Mouse (Mus musculus) left cerebral cortex, adult 6 months (tissue): ENCODE measurements around the gene Sult1b1. TPM values are rescaled to one million over a fixed set of nuclear protein-coding genes. Genes with fewer than 3 reads are reported as not detected.

Experiments
- long read RNA-seq, 2 experiments: library from polyadenylated mRNA; unstranded; transcript quantifications; one replicate each; pipeline ENCODE4 v2.0.0; 2019 to 2020
- polyA plus RNA-seq: library from polyadenylated mRNA; unstranded; fragments of <200 nt; fragmentation: Nextera tagmentation; gene quantifications from 2 replicates; pipeline ENCODE4 v1.2.3, GENCODE M21; 2021

The Sult1b1 gene
- polyA plus RNA-seq = not detected in 2 replicates
- long read RNA-seq, experiment 1 = 0 reads
- long read RNA-seq, experiment 2 = 0 reads

GRCm38 (mm10) chr5:87538111-87538510 is at the start of gene Sult1b1:
Sult1b1 (minus strand) TSS chr5:87538195.

GRCm38 (mm10) chr5:87568845-87569244 is 30.9 kb upstream of the Sult1b1 start, which contains the start of gene Sult1d1:
Sult1d1 (minus strand) TSS chr5:87569027.

GRCm38 (mm10) chr5:87490771-87491170 is 47.2 kb downstream of the Sult1b1 start, which contains the start of gene Ugt2a1:
Ugt2a1 (minus strand) TSS chr5:87490871.

GRCm38 (mm10) chr5:87486706-87487105 is 51.3 kb downstream of the Sult1b1 start, which contains the start of gene Gm43638:
Gm43638 (minus strand) TSS chr5:87486806.

GRCm38 (mm10) chr5:87482160-87482559 is 55.8 kb downstream of the Sult1b1 start, which contains the start of gene Ugt2a2:
Ugt2a2 (minus strand) TSS chr5:87482260.

Other genes starting within 250 kb of the Sult1b1 start
- not detected in 2 replicates for gene Ugt2a3, start 201.0 kb downstream of the Sult1b1 start, polyA plus RNA-seq
- gene Ugt2b38, start 114.0 kb downstream of the Sult1b1 start, polyA plus RNA-seq = not detected in 2 replicates
- not detected in 2 replicates for gene Ugt2a2, start 55.9 kb downstream of the Sult1b1 start, polyA plus RNA-seq
- gene Gm43638, start 51.4 kb downstream of the Sult1b1 start, polyA plus RNA-seq = not detected in 2 replicates
- not detected in 2 replicates for gene Ugt2a1, start 47.3 kb downstream of the Sult1b1 start, polyA plus RNA-seq
- not detected in 2 replicates for gene Sult1d1, start 30.8 kb upstream of the Sult1b1 start, polyA plus RNA-seq
- not detected in 2 replicates for gene Sult1e1, start 53.4 kb upstream of the Sult1b1 start, polyA plus RNA-seq
- gene Csn1s1, start 128.0 kb upstream of the Sult1b1 start, polyA plus RNA-seq = not detected in 2 replicates
- gene Csn2, start 161.4 kb upstream of the Sult1b1 start, polyA plus RNA-seq = not detected in 2 replicates
- gene Csn1s2a, start 236.4 kb upstream of the Sult1b1 start, polyA plus RNA-seq = not detected in 2 replicates